Mouse (Mus musculus): ENCODE results near the gene Tgm3.

Gene Tgm3

DNA sequence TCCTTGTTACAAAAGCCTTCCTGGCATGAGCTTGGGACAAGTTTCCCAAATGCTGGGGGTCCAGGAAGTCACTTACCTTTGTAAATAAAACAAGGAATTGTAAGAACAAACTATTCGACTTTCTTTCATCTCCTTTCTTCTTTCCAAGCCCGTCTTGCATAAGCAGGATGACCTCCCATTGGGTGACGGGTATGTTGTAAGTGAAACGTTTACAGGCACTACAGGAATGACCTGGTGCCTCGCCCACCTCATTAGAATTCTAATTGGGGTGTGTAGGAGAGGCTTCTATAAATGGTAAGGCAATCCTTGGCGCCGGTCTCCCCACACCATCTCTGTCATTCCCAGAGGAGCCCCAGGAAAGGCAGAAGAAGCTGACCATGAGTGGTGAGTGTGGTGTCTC is at the start of gene Tgm3:
Gene Tgm3, plus strand, starts transcription at position 324 of the 400 bp plus-strand sequence.
- no peak for DNase-seq (ENCODE audit: low read depth, low spot score)

DNA sequence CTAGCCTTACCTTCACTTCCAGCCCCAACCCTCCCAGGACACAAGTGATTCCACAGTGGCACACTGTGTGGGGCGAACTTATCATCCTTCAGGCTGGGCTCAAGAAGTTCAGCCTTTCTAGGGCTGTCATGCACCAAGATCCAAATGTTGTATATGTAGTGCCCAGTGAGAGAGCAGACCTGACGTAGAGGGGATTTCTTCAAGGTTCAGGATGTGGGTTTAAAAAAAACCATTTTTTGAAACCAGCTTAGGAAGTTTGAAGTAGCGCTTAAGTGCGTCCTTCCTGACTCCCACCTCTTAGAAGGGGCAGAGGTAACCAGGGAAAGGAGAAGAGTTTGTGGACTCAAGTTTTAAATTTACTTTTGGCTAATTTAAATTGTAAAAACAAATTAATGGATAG is 31.5 kb upstream of the Tgm3 start:
- no peak for DNase-seq (ENCODE audit: low read depth, low spot score)

DNA sequence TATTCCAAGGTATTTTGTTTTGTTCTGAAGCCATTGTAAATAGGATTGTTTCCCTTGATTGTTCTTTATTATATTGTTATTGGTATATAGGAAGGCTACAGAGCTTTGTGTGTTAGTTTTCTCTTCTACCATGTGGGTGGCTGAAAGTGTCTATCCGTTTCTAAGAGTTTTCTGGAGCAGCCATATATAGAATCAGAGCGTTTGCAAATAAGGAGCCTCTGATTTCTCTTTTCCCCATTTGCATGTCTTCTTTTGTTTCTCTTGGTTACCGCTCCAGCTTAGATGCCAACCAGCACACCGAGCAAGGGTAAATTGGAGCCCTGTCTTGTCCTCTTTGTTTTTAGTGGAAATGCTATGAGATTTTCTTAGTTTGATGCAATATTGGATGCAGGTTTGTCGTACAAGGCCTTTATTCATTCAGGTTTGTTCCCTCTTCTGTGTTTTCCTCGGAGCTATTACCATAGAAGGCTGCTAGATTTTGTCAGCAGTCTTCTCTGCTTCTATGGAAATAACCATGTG is 24.6 kb upstream of the Tgm3 start:
- no peak for DNase-seq (ENCODE audit: low read depth, low spot score)

DNA sequence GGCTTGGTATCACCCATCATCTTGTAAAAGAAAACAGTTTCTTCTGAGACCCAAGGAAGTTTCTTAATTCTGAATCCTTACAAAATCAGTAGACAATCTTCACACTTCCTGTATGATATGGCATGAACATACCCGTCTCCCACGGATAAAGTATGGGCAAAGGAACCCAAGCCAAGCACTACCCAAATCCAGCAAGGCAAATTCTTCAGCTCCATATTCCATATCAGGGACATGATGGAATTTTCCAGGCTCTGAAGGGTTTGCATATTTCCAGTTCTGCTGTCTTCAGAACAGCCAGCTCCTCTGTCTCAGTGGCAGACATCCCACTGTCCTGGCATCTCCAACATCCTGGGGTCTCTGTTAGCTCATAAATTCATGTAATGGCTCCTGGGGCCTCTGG is 22.5 kb upstream of the Tgm3 start:
- DNase-seq (ENCODE audit: low read depth, low spot score): no peak

DNA sequence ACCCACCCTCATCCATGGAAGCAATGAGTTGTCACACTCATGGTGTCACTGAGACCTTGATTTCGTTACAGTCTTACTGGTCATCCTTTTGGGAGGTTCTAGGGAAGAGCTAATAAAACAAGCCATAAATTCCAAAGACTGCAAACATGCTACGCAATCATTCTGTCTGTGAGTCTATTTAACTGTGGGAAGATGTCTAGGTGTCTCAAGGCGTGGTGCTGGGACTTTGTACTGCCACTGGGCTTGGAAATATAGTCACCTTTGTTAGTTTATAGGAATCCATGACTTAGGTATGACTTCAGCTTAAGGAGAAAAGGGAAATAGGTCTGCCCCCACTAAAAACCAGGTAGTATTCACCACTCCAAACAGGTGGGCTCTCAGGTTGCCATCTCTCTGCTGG is 17.7 kb upstream of the Tgm3 start:
- no peak for DNase-seq (ENCODE audit: low read depth, low spot score)

DNA sequence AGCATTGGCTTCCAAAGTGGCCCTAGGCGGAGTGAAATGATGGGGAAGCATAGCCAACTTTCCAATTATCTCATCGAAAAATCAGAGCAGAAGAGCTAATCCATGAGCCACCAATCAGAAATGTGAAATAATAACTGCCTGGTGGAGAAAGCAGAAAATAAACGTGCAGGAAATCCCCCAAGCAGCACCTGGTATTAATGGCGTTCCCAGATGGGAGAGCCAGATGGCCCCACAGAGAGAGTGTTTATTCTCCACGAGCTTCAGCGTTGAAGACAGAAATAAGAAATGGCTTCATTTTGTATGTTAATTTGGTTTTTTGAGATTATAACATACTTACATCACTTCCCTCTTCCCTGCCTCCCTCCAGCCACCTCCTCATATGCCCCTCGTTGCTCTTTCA is 13.7 kb upstream of the Tgm3 start:
- DNase-seq (ENCODE audit: low read depth, low spot score): no peak

DNA sequence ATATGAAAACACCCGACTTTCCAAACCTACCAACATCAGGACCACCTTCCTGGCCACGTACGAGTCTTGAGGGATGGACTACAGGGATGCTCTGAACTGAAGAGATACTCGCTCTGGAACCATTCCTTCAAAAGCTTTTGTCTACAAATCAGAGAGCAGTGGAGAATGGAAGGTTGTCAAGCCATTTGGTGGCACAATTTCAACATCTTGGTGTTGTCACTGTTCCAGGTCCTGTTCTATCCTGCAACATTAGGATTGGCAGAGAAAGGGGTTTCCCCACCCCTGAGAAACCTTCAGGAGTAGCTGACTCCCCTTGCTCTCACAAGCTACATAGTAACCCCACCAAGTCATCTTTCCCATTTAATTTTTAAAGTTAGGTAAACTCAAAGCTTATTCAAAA is 12.9 kb upstream of the Tgm3 start:
- DNase-seq (ENCODE audit: low read depth, low spot score): no peak

DNA sequence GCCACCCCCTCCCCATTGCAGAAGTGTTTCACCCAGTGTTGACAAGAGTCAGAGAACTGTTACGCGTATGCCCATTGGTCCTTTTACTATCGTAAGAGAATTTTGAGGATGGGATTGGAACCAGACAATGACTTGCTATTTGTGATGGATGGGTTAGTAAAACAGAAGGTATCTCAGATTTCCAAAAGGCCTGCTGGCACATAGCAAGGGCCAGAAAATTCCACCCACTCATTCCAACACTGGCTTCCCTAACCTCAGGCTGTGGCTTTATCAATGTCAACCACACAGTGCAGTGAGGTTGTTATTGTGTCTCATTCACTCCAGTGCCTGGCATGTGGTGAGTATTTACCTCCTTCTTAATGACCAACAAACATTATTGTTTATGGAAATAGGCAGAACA is 11.5 kb upstream of the Tgm3 start:
- no peak for DNase-seq (ENCODE audit: low read depth, low spot score)

GRCm38 (mm10) chr2:130004046-130004445 is 8.1 kb upstream of the Tgm3 start:
- DNase-seq (ENCODE audit: low read depth, low spot score): no peak

GRCm38 (mm10) chr2:130009371-130009770 is 2.8 kb upstream of the Tgm3 start:
- DNase-seq (ENCODE audit: low read depth, low spot score): no peak

- DNase-seq (ENCODE audit: low read depth, low spot score): no peak
Observed at GRCm38 (mm10) chr2:130013646-130014045, 1.5 kb downstream of the Tgm3 start.

- DNase-seq (ENCODE audit: low read depth, low spot score): no peak
Observed at GRCm38 (mm10) chr2:130015196-130015595, 3.0 kb downstream of the Tgm3 start.

DNA sequence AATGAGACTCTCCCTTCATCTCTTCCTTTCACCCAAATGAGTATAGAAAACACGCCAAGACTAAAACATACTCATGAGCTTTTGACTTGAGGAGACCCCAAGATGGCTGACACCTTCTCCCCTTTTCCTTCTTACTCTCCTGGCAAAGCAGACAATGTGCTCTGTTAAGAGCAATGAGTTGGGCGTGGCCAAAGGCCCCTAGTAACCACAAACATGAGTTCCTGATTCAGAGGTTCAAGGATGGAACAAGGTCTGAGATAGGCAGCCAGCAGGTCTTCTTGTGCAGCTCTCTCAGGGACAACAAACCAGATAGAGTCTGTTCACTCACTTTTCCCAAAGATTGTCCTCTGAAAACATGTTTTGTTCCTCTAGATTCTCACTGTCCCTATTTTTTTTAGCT is 5.9 kb downstream of the Tgm3 start:
- no peak for DNase-seq (ENCODE audit: low read depth, low spot score)

- no peak for DNase-seq (ENCODE audit: low read depth, low spot score)
Observed at GRCm38 (mm10) chr2:130027890-130028289, 15.7 kb downstream of the Tgm3 start.

DNA sequence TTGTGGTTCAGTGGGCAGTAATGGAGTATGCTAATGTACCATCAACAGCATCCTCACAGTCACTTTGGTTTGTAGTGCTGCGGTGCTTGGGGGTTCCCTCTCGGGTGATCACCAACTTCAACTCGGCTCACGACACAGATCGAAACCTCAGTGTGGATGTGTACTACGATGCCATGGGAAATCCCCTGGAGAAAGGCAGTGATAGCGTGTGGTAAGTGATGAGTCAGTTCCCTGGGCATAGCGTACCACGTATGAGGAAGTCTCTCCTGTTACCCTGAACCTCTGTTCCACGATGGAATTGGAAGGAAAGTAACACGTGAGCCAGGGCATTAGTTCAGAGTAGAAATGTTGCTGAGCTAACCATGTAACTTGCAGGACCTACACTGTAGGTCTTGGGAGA is 17.7 kb downstream of the Tgm3 start:
- DNase-seq (ENCODE audit: low read depth, low spot score): no peak

GRCm38 (mm10) chr2:130032661-130033060 is 20.5 kb downstream of the Tgm3 start:
- DNase-seq (ENCODE audit: low read depth, low spot score): no peak

- DNase-seq (ENCODE audit: low read depth, low spot score): no peak
Observed at GRCm38 (mm10) chr2:130036846-130037245, 24.7 kb downstream of the Tgm3 start.

- no peak for DNase-seq (ENCODE audit: low read depth, low spot score)
Observed at GRCm38 (mm10) chr2:130038971-130039370, 26.8 kb downstream of the Tgm3 start.

DNA sequence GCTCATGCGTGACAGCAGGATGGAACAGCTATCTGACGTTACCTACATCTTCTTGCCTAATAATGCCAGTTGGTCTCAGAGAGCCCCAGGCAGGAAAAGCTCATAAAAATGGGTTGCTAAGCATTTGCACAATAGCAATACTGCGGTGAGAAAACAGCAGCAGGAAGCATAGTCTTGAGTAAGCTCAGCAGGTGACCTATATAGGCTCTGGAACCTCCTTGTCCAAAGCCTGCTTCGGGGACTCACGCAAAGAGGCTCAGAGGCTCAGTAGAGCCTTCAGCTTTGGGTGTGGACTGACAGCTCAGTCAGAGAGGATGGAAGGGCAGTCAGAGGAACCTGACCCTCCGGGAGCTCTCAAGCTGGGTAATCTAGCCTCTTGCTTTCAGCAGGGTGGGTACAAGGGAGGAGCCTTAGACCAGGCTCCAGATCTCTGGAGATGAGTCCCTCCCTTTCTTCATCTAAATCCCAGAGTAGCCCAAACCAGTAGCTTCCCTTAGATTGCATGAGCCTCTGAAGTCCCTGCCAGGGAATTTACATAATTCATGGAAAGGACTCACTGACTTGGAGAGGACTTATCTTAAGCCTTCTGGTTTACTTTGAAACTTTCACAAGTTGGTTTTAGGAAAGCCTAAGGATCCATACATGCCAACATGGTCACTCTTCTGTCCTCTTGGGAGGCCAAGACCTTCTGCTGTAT is 28.2 kb downstream of the Tgm3 start:
- no peak for DNase-seq (ENCODE audit: low read depth, low spot score)

- no peak for DNase-seq (ENCODE audit: low read depth, low spot score)
Observed at GRCm38 (mm10) chr2:130043835-130044234, 31.7 kb downstream of the Tgm3 start.

DNA sequence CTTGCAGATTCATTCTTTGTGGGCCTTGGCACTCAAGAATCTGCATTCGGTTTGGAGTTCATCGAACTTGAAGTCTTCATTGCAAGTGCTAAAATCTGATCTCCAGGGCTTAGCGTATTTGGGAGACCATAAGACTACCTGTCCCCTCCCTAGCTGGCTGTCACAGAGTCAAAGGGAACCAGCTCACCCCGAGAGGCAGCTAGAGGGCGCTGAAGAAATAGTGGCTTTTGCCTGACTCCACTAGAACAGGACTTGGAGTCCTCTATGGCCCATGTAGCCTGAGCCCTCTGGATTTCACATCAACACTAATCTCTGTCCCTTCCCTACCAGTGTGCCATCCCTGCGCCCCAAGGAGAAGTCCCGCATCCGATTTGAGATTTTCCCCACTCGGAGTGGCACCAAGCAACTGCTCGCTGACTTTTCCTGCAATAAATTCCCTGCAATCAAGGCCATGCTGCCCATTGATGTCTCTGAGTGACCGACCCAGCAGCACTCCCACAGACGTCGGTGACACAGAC is 35.8 kb downstream of the Tgm3 start:
- no peak for DNase-seq (ENCODE audit: low read depth, low spot score)

GRCm38 (mm10) chr2:130048792-130049191 is 36.6 kb downstream of the Tgm3 start:
- DNase-seq (ENCODE audit: low read depth, low spot score): no peak

GRCm38 (mm10) chr2:130058149-130058548 is 46.0 kb downstream of the Tgm3 start:
- no peak for DNase-seq (ENCODE audit: low read depth, low spot score)

DNA sequence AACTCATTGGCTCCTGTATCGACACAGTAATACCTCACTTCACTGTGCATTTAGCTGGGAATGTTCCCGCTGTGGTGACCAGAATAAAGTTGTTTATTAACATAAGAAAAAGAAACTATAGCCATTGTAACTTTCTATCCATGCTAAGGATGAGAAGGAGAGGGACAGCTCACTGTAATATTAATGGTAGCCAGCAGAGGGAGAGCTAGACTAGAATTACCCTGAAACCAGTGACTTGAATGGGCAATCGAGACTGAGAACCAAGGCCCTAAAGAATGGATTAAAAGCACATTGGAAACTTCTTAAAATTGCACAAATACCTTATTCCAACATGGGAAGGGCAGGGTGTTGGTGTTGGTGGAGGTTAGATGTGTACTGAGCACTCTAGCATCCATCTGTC is 56.1 kb downstream of the Tgm3 start:
- DNase-seq (ENCODE audit: low read depth, low spot score): no peak
